Mouse (Mus musculus) frontal cortex, adult 2 months (tissue): ENCODE data around the gene Bckdk. TPM values are rescaled to one million over a fixed set of nuclear protein-coding genes. Genes with fewer than 3 reads are reported as not detected.

Experiments
- DNase-seq, 2 experiments: peaks; one replicate each; pipeline ENCODE4 v3.0.0; 2022; ENCODE audit warnings: low spot score in 1 of 2; ENCODE audit errors: extremely low spot score in 1 of 2
- polyA plus RNA-seq: library from polyadenylated mRNA; depleted of rRNA; stranded (reverse); fragments of >200 nt; gene quantifications from 2 replicates; pipeline ENCODE4 v1.2.3, GENCODE M21; 2012; rRNA removed

The Bckdk gene
- polyA plus RNA-seq: 50.4 and 51.0 TPM in 2 replicates

DNA sequence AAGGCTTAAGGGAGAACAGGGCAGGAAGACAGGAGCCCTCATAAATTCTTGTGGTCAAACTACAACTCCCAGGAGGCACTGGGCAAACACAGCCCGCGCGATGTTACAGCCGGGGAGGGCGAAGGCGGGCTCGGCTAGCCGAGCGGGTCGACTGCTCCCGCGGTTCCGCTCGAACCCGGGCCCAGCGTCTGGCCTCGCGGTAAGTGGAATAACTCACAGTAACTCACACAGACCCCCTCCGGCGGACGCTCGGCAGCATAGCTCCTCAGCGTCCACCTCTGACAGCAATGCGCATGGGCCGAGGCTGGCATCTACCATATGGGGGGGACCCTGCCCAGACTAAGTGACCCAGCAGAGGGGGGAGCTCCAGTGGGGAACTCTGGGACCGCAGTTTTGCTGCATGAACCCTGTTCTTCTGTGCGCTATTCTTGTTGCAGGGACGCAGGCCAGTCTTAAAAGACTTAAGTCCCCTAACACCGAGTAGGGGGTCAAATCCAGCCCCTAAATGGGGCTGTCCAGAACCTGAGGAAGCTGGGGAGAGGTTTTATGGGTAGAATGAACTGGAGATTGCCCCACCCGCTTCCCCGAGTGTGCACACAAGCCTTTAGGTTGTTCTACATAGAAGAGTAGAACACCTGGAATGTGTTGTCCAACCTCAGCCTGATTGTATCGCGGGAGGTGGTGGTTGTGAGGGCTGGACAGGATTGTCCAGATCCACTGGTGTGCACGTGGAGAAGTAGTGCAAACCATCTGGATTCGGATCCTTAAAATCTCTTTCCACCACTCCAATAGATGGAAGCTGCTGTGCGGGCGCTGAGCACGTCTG is at the start of gene Bckdk:
TSS of gene Bckdk (plus strand) at position 112 of the 826 bp plus-strand sequence.
- peak; percentile 72 to 80 for DNase-seq

- no peak for DNase-seq
These were observed 45.6 kb upstream of the Bckdk start for GRCm38 (mm10) chr7:127858258-127858657.

- DNase-seq: no peak
These were observed 37.4 kb upstream of the Bckdk start for GRCm38 (mm10) chr7:127866434-127866833.

DNA sequence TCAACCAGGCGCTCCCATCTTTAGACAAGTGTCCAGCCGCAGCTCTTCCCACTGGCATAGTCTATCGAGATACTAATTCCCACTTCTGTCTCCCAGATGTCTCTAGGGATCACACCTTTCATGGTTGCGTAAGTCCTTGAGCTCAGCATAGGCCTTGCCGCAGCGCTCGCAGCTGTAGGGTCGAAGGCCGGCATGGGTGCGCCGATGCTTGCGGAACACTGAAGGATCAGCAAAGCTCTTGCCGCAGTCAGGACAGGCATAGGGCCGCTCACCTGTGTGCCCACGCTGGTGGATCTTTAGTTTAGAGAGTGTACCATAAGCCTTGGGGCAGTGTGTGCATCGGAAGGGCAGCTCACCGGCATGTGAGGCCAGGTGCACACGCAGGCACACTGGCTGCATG is 36.2 kb upstream of the Bckdk start:
- DNase-seq: no peak

- peak in 1 of 2 experiments; percentile 58 for DNase-seq
These were observed 34.6 kb upstream of the Bckdk start for GRCm38 (mm10) chr7:127869149-127869810.

- no peak for DNase-seq
These were observed 33.6 kb upstream of the Bckdk start for GRCm38 (mm10) chr7:127870136-127870821.

- no peak for DNase-seq
These were observed 28.9 kb upstream of the Bckdk start for GRCm38 (mm10) chr7:127874812-127875626.

- DNase-seq: peak; percentile 85 to 92
These were observed 28.3 kb upstream of the Bckdk start for GRCm38 (mm10) chr7:127875627-127876001.

- peak in 1 of 2 experiments; percentile 66 for DNase-seq
These were observed 27.8 kb upstream of the Bckdk start, which contains the start of gene Zfp646 for GRCm38 (mm10) chr7:127876041-127876466. TSS of gene Zfp646 (plus strand) at chr7:127876221.

GRCm38 (mm10) chr7:127876467-127877348 is 27.2 kb upstream of the Bckdk start, which contains the start of gene Zfp668:
TSS of gene Zfp668 (minus strand) at chr7:127876828.
- DNase-seq: peak; percentile 78 to 95

DNA sequence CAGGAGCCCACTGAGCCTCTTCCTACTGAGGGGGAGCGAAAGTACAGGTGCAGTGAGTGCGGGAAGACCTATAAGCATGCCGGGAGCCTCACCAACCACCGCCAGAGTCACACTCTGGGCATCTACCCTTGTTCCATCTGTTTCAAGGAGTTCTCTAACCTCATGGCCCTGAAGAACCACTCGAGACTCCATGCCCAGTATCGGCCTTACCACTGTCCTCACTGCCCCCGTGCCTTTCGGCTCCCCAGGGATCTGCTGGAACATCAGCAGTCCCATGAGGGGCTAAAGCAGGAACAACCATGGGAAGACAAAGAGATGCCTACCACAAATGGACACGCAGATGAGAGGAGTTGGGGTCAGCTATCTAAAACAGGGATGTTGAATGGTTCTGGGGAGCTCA is 24.6 kb upstream of the Bckdk start:
- DNase-seq: no peak

DNA sequence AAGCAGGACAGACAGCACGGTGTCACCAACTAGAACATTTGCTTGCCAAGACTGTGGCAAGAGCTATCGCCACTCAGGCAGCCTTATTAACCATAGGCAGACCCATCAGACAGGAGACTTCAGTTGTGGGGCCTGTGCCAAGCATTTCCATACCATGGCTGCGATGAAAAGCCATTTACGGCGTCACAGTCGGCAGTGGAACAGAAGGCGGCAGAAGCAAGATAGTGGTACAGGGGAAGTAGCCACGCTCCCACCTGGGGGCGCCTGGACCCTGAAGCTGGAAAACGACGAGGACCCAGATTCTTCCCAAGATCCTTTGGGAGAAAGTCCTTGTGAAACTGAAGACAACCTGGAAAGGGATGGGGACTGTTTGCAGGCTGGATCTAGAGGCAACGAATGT is 23.5 kb upstream of the Bckdk start:
- DNase-seq: no peak

GRCm38 (mm10) chr7:127885951-127886350 is 17.9 kb upstream of the Bckdk start:
- DNase-seq: peak in 1 of 2 experiments; percentile 35

- DNase-seq: no peak
These were observed 17.3 kb upstream of the Bckdk start for GRCm38 (mm10) chr7:127886551-127886950.

GRCm38 (mm10) chr7:127887191-127887590 is 16.7 kb upstream of the Bckdk start:
- no peak for DNase-seq

GRCm38 (mm10) chr7:127887781-127888180 is 16.1 kb upstream of the Bckdk start:
- no peak for DNase-seq

DNA sequence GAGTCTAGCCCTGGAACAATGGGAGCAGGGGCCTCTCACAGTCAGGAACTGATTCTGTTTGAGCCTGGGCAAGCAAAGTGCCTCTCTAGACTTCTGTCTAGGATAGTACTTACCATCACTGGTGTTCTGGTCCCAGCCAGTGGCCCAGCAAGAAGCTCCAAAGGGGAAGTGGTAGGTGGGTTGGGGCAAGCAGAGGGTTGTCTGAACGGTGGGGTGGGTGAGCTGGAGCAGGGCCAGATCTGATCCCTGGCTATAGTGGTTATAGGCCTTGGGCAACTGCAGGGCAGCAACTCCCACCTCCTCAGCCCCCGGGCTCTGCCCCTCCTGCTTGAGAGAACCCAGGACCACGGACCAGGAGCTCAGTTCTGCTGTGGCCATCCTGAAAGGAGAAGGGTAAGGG is 15.1 kb upstream of the Bckdk start:
- no peak for DNase-seq

- DNase-seq: no peak
These were observed 13.1 kb upstream of the Bckdk start, which contains the start of gene Prss53 for GRCm38 (mm10) chr7:127890798-127891197. TSS of gene Prss53 (minus strand) at chr7:127890970.

- no peak for DNase-seq
These were observed 9.4 kb upstream of the Bckdk start for GRCm38 (mm10) chr7:127894480-127894879.
